Mouse (Mus musculus): ENCODE data around the gene Gpc2. TPM values are rescaled to one million over a fixed set of nuclear protein-coding genes. Genes with fewer than 3 reads are reported as not detected.

Gpc2 gene
- polyA plus RNA-seq, 1 experiment from 2014 or later, result 147 TPM

GRCm38 (mm10) chr5:138274186-138274585, 5.6 kb downstream of the Gpc2 start:
- Histone ChIP-seq H3K4me3 (no peak overlapping the region), H3K4me1 (replicated peaks) (peaks cover 56% of the 10 kb centered on the region), H3K9me3 (no peaks in the 10 kb centered on the region), H3K36me3 (peaks cover 10% of the 10 kb centered on the region), H3K27me3 (no peaks in the 10 kb centered on the region), H3K27ac (replicated peaks) (no peak overlapping the region), H3K4me2 (no peak overlapping the region), H3K9ac (no peak overlapping the region)
- ATAC-seq (ENCODE audit: low FRiP score, low read depth), result no peak
- WGBS, result 50% methylated on average over 8 of the region's 8 CpGs

DNA sequence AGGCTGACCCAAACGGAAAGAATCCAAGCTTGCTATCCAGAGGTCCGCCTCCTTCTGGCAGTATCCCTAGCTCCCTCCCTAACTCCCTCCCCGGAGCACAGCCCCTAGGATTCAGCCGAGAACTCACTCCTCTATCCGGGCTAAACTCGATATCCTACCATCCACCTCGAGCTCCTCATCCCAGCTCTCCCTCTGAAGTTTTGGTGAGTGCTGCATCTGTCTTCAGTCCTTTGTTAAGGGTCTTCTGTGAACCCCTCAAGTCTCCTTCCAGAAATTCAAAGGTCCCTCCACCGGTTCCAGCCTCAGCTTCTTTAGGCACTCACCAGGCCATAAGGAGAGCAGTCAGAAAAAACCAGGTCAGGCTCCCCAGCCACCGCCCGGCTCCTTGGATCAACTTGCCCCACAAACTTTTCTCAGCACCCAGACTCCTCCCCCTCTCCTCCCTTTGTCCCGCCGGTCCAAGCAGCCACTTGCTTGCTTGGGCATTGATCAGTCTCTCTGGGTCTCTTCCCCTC, 7.3 kb downstream of the Gpc2 start, which contains the start of gene Gal3st4:
Gal3st4 (minus strand) TSS at position 432 of the 515 bp plus-strand sequence.
- Histone ChIP-seq H3K4me3 (peak within 1 kb of the TSS; percentile 4), H3K9ac (no peak within 1 kb of the TSS), H3K4me2 (peak within 1 kb of the TSS; percentile 22), H3K9me3 (no peaks in the 10 kb centered on the region), H3K4me1 (replicated peaks) (peaks cover 39% of the 10 kb centered on the region), H3K27me3 (no peaks in the 10 kb centered on the region), H3K36me3 (peaks cover 7% of the 10 kb centered on the region), H3K27ac (replicated peaks) (no peak within 1 kb of the TSS)
- WGBS, result 3% methylated on average over 12 of the region's 12 CpGs
- no peak for ATAC-seq (ENCODE audit: low FRiP score, low read depth)

- Histone ChIP-seq H3K4me3 (no peak overlapping the region), H3K27ac (replicated peaks) (no peak overlapping the region), H3K4me2 (no peak overlapping the region), H3K4me1 (replicated peaks) (peaks cover 26% of the 10 kb centered on the region), H3K9me3 (no peaks in the 10 kb centered on the region), H3K36me3 (no peaks in the 10 kb centered on the region), H3K9ac (no peak overlapping the region), H3K27me3 (no peaks in the 10 kb centered on the region)
- 47% methylated on average over 3 of the region's 3 CpGs for WGBS
- no peak for ATAC-seq (ENCODE audit: low FRiP score, low read depth)
Measured at GRCm38 (mm10) chr5:138271232-138271631, 8.6 kb downstream of the Gpc2 start.

- H3K4me1 ChIP-seq (replicated peaks), result peaks cover 22% of the 10 kb centered on the region
- no peak overlapping the region for H3K4me3 ChIP-seq
- no peaks in the 10 kb centered on the region for H3K27me3 ChIP-seq
- WGBS, result 79% methylated on average over 4 of the region's 4 CpGs
- H3K27ac ChIP-seq (replicated peaks), result no peak overlapping the region
- no peak for ATAC-seq (ENCODE audit: low FRiP score, low read depth)
- no peaks in the 10 kb centered on the region for H3K9me3 ChIP-seq
- no peak overlapping the region for H3K9ac ChIP-seq
- H3K4me2 ChIP-seq, result no peak overlapping the region
- no peaks in the 10 kb centered on the region for H3K36me3 ChIP-seq
Measured at GRCm38 (mm10) chr5:138268980-138269379, 10.8 kb downstream of the Gpc2 start.

DNA sequence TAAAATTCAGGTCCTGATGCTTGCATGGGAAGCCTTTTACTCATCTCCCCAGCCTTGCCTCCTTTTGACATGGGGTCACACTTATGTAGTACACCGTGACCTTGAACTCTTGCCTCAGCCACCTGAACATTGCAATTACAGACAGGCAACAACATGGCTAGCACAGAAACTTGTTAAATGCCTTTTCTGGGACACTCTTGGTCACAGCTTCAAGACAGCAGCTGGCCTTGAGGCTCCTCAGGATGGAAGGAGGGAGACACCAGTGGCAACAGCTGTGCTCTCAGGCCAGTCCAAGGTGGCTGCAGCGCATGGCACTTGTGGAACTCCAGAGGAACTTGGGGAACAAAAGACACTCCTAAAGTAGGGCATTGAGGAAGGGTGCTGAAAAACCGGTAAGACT, 12.7 kb downstream of the Gpc2 start:
- 86% methylated on average over 3 of the region's 3 CpGs for WGBS
- Histone ChIP-seq H3K27ac (replicated peaks) (no peak overlapping the region), H3K4me1 (replicated peaks) (peaks cover 25% of the 10 kb centered on the region), H3K9me3 (no peaks in the 10 kb centered on the region), H3K27me3 (no peaks in the 10 kb centered on the region), H3K4me3 (no peak overlapping the region), H3K36me3 (no peaks in the 10 kb centered on the region), H3K4me2 (no peak overlapping the region), H3K9ac (no peak overlapping the region)
- no peak for ATAC-seq (ENCODE audit: low FRiP score, low read depth)

GRCm38 (mm10) chr5:138265712-138266111, 14.1 kb downstream of the Gpc2 start:
- Histone ChIP-seq H3K36me3 (peaks cover 6% of the 10 kb centered on the region), H3K4me1 (replicated peaks) (peaks cover 28% of the 10 kb centered on the region), H3K9ac (no peak overlapping the region), H3K4me3 (no peak overlapping the region), H3K4me2 (no peak overlapping the region), H3K9me3 (no peaks in the 10 kb centered on the region), H3K27ac (replicated peaks) (no peak overlapping the region), H3K27me3 (no peaks in the 10 kb centered on the region)
- ATAC-seq (ENCODE audit: low FRiP score, low read depth), result no peak
- WGBS, result 96% methylated on average over 4 of the region's 4 CpGs

- ATAC-seq (ENCODE audit: low FRiP score, low read depth), result no peak
- H3K9me3 ChIP-seq, result no peaks in the 10 kb centered on the region
- peak overlapping the region; percentile 90 for H3K27ac ChIP-seq (replicated peaks)
- H3K36me3 ChIP-seq, result peaks cover 18% of the 10 kb centered on the region
- H3K4me3 ChIP-seq, result peak overlapping the region; percentile 96
- H3K4me2 ChIP-seq, result peak overlapping the region; percentile 94
- peak overlapping the region; percentile 96 for H3K9ac ChIP-seq
- 21% methylated on average over 6 of the region's 6 CpGs for WGBS
- H3K27me3 ChIP-seq, result no peaks in the 10 kb centered on the region
- peaks cover 28% of the 10 kb centered on the region for H3K4me1 ChIP-seq (replicated peaks)
Measured at GRCm38 (mm10) chr5:138264207-138264578, 15.6 kb downstream of the Gpc2 start.

DNA sequence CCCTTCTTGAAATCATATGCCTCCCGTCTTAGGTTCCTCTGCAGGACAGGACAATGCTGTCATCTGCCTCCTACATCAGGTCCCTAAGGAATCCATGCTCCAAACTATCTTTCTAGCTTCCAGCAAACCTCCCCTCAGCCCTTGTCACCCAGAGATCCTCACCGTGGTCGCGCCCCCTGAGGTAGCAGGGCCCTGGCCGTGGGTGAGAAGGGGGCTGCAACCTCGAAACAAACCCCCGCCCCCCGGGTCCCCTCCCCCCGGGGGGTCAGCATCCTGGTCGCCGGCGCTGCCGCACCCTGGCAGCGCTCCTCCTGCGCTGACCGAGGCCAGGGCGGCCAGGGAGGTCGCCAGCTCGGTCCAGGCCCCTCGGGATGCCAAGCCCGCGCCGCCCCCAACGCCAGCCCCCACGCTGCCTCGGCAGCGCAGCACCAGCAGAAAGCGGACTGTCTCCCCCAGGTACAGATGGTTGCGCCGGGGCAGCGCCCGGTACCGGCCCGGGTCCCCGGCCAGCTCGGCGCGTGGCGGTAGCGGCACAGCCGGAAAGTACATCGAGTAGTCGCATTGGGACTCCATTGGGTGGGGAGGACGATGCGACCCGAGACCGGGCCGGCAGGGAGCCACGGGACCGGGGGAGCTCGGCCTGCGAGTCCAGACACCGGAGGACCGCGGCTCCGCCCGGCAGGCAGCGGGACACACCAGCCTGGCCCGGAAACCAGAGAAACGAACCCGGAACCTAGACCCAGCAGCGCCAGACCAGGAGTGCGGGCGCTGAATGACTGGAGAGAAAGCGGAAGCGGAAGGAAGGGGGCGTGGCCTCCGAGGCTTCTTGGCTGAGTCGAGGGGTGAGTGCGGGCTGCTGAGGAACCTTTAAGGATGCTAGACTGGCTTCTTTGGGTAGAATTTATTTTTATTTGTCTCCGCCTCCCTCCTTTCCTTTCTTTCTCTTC, 16.3 kb downstream of the Gpc2 start, which contains the start of gene BC037034:
BC037034 (minus strand) TSS at position 774 of the 947 bp plus-strand sequence.
- H3K4me3 ChIP-seq, result peak within 1 kb of the TSS; percentile 96
- no peaks in the 10 kb centered on the region for H3K27me3 ChIP-seq
- H3K9ac ChIP-seq, result peak within 1 kb of the TSS; percentile 96
- peaks cover 28% of the 10 kb centered on the region for H3K4me1 ChIP-seq (replicated peaks)
- ATAC-seq (ENCODE audit: low FRiP score, low read depth), result peak; percentile 93
- H3K9me3 ChIP-seq, result no peaks in the 10 kb centered on the region
- WGBS, result under 1% methylated on average over 69 of the region's 71 CpGs
- H3K36me3 ChIP-seq, result peaks cover 24% of the 10 kb centered on the region
- peak within 1 kb of the TSS; percentile 90 for H3K27ac ChIP-seq (replicated peaks)
- H3K4me2 ChIP-seq, result peak within 1 kb of the TSS; percentile 94

GRCm38 (mm10) chr5:138262582-138263240, 17.1 kb downstream of the Gpc2 start:
- peak overlapping the region; percentile 96 for H3K4me3 ChIP-seq

GRCm38 (mm10) chr5:138262001-138262400, 17.8 kb downstream of the Gpc2 start:
- Histone ChIP-seq H3K27me3 (no peaks in the 10 kb centered on the region), H3K9me3 (no peaks in the 10 kb centered on the region), H3K27ac (replicated peaks) (no peak overlapping the region), H3K4me3 (no peak overlapping the region; the same call in 1 of the 2 replicates), H3K4me2 (peak overlapping the region; percentile 94; the same call in 1 of the 2 replicates), H3K36me3 (peaks cover 29% of the 10 kb centered on the region), H3K9ac (no peak overlapping the region), H3K4me1 (replicated peaks) (peaks cover 30% of the 10 kb centered on the region)
- 86% methylated on average over 4 of the region's 4 CpGs for WGBS
- no peak for ATAC-seq (ENCODE audit: low FRiP score, low read depth)

More at GRCm38 (mm10) chr5:138262582-138263240, 17.1 kb downstream of the Gpc2 start:
- WGBS, result 69% methylated on average over 18 of the region's 18 CpGs
- peak overlapping the region; percentile 94 for H3K4me2 ChIP-seq
- no peaks in the 10 kb centered on the region for H3K27me3 ChIP-seq
- peaks cover 28% of the 10 kb centered on the region for H3K4me1 ChIP-seq (replicated peaks)
- ATAC-seq (ENCODE audit: low FRiP score, low read depth), result no peak
- peak overlapping the region; percentile 96 for H3K9ac ChIP-seq
- peaks cover 29% of the 10 kb centered on the region for H3K36me3 ChIP-seq
- no peak overlapping the region for H3K27ac ChIP-seq (replicated peaks)
- no peaks in the 10 kb centered on the region for H3K9me3 ChIP-seq

DNA sequence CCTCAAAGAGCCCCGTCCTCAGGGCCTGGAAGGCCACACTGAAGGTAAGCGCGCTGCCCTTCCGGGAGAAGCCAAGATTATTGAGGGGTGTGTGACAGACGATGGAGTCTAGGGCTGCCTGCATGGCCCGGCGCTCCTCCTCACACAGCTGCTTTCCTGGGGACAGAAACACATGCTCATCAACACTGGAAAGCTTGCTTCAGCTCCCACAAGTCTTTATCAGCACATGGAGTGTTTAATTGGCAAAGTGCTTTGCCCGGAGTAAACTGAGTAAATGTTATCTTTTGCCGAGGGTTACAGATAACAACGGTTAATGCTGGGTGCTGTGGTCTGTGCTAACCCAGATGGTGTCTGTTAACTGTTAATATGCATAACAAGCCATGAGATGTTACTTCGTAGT, 19.0 kb downstream of the Gpc2 start:
- 92% methylated on average over 11 of the region's 11 CpGs for WGBS
- no peak overlapping the region for H3K9ac ChIP-seq
- H3K4me2 ChIP-seq, result no peak overlapping the region
- H3K4me1 ChIP-seq (replicated peaks), result peaks cover 42% of the 10 kb centered on the region
- peaks cover 29% of the 10 kb centered on the region for H3K36me3 ChIP-seq
- H3K27ac ChIP-seq (replicated peaks), result no peak overlapping the region
- no peaks in the 10 kb centered on the region for H3K9me3 ChIP-seq
- no peak for ATAC-seq (ENCODE audit: low FRiP score, low read depth)
- no peaks in the 10 kb centered on the region for H3K27me3 ChIP-seq
- H3K4me3 ChIP-seq, result no peak overlapping the region

- H3K27me3 ChIP-seq, result no peaks in the 10 kb centered on the region
- H3K9ac ChIP-seq, result no peak overlapping the region
- no peak overlapping the region for H3K4me2 ChIP-seq
- peaks cover 29% of the 10 kb centered on the region for H3K36me3 ChIP-seq
- no peak overlapping the region for H3K4me3 ChIP-seq
- H3K27ac ChIP-seq (replicated peaks), result no peak overlapping the region
- H3K9me3 ChIP-seq, result no peaks in the 10 kb centered on the region
- 87% methylated on average over 10 of the region's 10 CpGs for WGBS
- H3K4me1 ChIP-seq (replicated peaks), result peaks cover 41% of the 10 kb centered on the region
- ATAC-seq (ENCODE audit: low FRiP score, low read depth), result no peak
Measured at GRCm38 (mm10) chr5:138260051-138260450, 19.8 kb downstream of the Gpc2 start.

Measured in hindbrain, embryonic 15.5 days (tissue).